Mouse (Mus musculus) layer of hippocampus, postnatal 10 days (tissue): ENCODE measurements around the gene Atad2b. TPM values are rescaled to one million over a fixed set of nuclear protein-coding genes. Genes with fewer than 3 reads are reported as not detected.
A peak's percentile ranks its signal among the peaks of the same experiment; 100 is the strongest.
"Not testable (repeated sequence)": the region's sequence is repeated elsewhere in the genome, so short reads cannot be mapped to it uniquely, and the experiment has no call there.

ENCODE experiments used
- DNase-seq, 2 experiments: peaks; one replicate each; pipeline ENCODE4 v3.0.0; 2021; ENCODE audit warnings: low spot score in 2 of 2
- total RNA-seq, 2 experiments: library from RNA; stranded (reverse); gene quantifications; 2 replicates each; pipeline ENCODE4 v1.2.3; 2021

Atad2b gene
- total RNA-seq, 2 experiments from 2014 or later, result 30.6 to 32.3 TPM

DNA sequence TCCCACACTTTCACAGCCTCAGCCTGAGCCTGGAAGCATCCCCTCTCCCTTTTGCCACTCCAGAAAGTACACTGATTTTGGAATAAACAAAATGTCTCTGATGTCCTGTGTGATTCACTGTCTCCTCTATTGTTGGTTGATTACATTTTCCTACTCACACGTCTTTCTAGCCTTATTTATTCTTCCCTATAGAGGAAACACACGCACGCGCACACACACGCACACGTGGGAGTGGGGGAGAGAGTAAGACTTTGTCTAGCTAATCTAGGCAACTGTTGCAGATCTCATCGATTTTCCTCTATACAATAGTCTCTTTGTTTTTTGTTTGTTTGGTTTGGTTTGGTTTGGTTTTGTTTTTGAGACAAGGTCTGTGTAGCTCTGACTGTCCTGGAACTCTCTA lies 8.8 kb upstream of the Atad2b start:
- no peak for DNase-seq

DNA sequence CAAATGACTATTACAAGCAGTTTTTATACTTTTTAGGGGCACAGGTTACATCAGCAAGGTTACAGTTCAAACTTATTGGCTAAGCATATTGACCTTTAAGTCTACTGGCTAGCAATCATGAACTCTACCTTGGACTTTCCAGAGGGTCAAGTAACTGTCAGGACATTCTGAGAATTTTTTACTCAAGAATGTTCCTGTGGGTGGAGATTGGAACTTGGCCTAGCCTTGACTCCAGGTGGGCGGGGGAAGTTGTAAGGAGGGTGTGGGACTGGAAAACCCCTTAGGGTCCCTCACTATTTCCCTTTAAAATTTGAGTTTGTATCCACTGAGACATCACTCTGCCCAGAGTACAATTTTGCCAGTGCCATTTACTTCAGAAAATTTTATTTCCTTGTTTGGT lies 6.7 kb upstream of the Atad2b start:
- not testable (repeated sequence) for DNase-seq

DNA sequence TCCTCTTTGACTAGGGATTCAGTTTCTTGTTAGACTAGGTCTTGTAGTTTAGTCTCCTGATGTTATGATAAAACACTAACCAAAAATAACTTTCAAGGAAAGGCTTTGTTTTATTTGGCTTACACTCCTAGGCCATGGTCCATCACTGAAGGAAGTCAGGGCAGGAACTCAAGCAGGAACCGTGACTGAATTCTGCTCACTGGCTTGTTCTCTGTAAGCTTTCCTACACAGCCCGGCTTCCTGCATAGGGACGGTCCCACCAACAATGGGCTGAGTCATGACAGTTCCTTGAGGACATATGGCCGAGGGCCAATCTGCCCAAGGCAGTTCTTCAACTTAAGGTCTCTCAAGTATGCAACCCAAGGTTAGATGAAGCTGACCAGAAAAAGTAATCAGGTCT lies 5.4 kb upstream of the Atad2b start:
- DNase-seq, result no peak

DNA sequence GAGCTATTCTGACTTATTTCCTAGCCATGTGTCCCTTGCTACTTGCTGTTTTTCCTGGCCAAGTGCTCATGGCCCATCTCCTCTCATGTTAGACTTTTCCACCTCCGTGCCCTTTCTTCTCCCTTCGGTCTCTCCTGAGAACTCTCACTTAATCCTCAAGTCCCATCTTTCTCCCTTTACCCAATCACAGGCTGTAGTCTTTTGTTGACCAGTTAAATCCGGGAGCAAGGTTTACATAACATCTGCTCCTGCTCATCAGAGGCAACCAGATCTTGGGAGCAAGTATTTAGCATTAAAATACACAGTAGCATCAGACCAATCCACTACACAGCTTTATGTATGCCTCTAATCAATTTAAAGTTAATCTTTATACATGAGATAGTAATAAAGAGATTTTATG lies 2.7 kb upstream of the Atad2b start:
- no peak for DNase-seq

GRCm38 (mm10) chr12:4914944-4915343 lies 2.2 kb upstream of the Atad2b start:
- DNase-seq, result no peak

DNA sequence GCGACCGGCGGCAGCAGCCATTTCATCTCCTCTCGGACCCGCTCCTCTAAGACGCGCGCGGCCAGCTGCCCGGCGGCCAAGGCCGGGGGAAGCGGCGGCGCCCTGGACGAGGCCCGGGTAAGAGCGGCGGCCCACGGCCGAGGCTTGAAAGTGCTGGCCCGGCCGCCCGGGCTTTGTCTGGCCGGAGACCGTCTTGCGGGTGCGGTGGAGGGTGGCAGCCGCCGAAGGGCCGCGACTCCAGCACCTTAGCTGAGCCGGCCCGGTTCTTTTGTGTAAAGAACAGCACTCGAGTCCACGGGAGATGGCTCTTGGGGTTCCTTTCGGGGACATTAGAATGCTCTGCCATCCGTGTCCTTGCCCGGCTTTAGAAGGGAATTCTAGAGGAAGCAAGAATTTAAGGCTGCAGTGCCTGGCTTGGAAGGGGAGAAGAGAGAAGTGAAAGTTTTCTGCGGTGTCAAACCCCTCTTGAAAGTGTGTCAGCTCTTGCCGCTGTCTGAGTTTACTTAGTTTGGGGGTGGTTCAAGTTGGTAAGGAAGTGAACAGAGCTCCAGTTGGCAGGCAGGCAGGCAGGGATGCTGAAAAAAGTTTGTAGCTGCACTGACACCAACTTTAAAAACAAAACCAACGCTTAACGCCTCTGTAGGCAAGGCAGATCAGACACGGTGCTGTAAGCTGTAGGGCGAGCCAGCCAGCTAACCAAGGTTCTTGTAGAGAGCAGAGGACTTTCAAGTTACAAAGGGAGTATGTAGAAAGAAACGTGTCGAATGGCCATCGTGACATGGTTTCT lies 845 bp downstream of the Atad2b start:
- DNase-seq, result peak; percentile 55 to 57

DNA sequence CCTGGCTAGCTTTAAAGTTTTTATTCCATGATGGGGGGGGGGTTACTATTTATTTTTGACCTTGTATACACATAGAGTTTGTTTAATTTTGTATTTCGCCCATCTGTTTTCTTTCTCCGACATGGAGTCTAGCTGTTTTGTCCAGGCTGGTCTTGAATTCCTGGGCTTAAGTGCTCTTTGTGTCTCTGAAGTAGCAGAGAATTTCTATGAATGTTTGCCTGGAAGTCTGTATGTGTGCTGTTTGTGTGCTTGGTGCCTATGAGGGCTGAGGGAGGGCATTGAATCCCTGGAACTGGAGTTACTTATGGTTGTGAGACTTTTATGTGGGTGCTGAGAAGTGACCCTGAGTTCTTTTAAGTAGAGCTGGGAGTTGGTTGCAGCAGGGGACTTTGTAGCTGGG lies 11.0 kb downstream of the Atad2b start:
- DNase-seq, result no peak

DNA sequence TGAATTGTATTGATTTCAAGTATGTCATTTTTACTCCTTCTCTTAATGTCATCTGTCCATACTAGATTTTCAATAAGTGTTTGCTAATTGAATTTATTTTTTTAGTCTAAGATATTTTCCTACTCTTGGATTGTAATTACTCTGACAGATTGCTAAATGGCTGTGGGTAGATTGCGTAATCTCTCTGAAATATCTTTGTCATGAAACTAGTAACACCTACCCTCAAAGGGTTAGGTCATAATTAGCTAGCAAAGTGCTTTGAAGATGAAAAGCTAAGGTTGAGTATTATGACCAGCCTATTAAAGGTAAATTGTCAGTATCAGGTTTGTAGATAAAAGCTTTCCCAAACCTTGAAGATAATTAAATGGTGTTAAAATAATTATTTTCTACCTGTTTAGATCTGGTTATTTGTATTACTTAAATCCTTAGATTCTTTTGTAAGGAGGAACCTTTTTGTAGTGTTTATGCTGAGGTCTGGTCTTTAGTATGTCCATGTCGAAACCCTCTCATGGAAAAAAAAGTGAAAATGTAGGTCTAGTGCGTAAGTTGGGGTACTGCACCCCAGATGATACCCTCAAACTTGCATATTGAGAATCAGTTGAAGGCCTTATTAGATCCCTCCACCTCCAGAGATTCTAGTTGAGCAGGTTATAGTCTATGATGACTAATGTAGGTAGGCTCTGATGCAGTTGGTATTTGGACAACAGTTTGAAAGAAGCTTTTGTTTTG lies 13.8 kb downstream of the Atad2b start:
- DNase-seq, result no peak

GRCm38 (mm10) chr12:4952272-4952671 lies 35.1 kb downstream of the Atad2b start:
- DNase-seq, result no peak

GRCm38 (mm10) chr12:4953156-4953555 lies 36.0 kb downstream of the Atad2b start:
- DNase-seq, result no peak

DNA sequence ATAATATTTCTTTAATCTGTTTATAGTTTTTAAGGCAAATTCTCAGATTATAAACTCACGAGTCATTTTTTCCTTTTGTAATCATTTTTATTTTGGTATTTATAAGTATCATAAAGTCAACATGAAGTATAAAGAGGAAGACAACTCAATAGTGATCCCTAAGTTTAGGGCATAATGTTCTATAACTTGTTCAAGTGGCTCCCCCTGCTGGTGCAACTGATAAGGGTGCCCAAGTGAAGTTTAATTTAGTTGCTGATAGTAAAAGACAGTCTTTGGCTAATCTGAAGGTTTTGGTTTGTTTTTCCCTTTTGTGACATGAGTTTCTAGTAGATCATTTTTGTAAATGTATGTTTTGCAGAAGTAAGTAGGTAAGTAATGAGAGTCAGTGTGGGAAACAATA lies 55.8 kb downstream of the Atad2b start:
- DNase-seq, result peak; percentile 77 to 83

DNA sequence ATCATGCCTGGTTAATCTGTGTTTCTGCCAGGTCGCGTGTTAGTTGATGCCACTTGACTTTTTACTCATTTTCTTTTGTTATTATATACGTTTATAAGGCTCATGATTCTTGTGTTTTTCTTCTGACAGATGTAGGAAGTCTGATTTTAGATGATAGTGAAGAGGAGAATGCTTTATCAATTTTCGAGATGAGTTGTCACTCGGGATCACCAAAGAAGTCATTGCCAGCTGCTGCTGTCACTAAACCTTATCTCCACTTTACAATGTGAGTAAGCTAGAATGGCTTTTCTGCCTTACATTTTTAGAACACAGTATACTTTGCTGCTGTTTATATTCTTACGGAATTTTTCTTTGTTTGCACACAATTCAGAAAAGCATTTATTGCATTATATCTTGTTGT lies 61.2 kb downstream of the Atad2b start:
- DNase-seq, result no peak

GRCm38 (mm10) chr12:4996981-4997380 lies 79.8 kb downstream of the Atad2b start:
- DNase-seq, result no peak

DNA sequence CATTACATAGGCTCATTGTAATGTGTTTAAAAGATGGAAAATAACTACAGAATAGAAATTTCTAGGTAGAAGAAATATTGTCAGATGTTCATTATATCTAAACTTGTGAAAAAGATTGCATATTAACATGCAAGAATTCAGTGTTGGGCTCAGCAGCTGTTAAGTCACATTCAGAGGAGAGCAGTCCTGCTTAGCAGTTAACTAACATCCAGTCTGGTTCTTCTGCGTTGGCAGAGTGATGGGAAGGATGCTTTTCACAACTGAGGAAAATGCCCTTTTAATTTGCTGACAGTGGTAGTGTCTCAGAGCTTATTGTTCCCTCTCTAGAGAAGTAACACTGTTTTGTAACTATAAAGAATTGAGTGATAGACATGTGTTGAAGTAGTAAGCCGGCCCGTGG lies 88.2 kb downstream of the Atad2b start:
- DNase-seq, result no peak

DNA sequence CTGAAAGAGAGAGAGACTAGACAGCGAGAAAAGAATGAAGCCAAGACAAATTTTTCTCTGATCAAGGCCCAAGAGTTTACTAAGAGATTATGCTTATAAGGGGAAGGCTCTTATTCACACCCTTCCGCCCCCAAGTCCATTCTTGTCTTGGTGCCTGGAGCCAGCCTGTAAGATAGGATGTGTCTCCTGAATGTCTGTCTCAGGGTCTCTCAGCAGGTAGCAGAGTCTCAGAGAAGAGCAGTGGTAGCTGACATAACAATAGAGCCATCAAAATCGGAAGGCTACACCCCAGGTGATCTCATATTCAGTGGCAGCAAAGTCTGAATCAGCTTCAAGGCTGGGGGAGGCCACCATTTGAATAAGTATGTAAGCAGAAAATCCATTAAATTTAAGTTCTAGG lies 88.6 kb downstream of the Atad2b start:
- DNase-seq, result not testable (repeated sequence)

DNA sequence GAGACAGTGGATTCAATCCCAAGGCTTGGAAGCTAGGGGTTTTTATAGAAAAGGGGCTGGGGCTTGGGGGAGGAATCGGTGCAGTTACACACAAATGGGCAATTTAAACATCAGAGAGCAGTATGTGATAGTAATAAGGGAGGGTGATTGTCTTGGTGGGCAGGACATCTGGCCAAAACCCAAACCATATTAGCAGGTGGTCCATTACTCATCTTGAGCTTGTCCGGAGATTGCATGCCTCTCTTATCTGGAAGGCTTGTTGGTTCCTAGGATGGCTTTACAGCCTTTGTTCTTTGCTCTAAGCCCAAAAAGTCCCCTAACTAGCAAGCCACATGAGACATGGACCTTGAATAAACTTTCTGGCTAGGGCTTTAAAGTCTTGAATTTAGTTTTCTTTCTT lies 91.5 kb downstream of the Atad2b start:
- DNase-seq, result not testable (repeated sequence)

- DNase-seq, result peak in 1 of 2 experiments; percentile 11
Measured at GRCm38 (mm10) chr12:5025226-5025861, 108.2 kb downstream of the Atad2b start.

DNA sequence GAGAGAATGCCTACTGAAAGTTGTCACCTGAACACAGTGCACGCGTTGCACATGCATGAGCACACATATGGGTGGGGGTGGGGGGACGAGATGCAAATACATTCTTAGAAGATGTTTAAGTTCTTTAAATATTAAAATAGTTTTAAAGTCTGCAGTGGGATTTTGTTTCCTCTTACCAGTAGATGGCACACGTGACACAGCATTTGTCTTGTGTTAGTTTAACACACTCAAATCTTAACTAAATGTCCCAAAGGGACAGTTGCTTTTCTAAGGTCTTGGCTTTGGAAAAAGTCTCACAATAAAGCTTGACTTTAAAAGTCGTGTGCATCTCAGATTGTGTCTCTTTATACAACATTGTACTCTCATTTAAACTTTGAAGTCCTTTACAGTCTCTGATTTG lies 111.9 kb downstream of the Atad2b start:
- DNase-seq, result no peak

GRCm38 (mm10) chr12:5038008-5038407 lies 120.9 kb downstream of the Atad2b start:
- DNase-seq, result no peak

DNA sequence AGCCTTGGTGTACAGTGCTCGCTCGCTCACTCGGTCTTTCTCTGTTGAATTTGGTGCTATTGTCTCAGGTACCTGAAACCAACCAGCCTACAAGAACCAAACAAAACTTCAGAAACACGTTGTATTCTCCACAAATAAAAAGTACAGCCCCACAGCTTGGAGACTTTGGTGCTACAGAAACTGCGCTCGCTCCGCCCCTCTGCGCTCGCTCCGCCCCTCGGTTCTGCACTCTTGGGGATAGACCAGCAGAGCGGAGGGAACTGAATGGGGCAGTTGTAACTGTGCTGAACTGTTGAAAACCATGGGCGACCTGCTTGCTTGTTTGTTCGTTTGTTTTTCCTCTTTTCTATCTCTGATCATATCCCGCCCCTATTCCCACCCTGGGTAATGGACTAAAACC lies 127.0 kb downstream of the Atad2b start:
- no peak for DNase-seq

DNA sequence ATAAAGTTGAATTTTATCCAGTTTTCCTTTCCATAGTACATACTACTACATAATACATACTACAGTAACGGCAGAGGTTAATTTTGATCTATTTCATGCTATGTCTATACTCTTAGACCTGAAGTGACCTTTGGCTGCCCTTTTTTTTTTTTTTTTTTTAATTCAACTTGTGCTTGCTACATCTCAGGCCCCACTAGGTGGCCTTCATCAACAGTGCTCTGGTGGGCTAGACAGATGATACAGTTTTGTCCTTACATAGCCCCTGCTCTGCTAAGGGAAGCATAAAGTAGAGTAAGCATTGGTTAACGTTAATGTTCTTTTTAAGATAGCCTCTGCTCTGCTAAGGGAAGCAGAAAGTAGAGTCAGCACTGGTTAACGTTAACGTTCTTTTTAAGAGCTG lies 131.0 kb downstream of the Atad2b start:
- no peak for DNase-seq

DNA sequence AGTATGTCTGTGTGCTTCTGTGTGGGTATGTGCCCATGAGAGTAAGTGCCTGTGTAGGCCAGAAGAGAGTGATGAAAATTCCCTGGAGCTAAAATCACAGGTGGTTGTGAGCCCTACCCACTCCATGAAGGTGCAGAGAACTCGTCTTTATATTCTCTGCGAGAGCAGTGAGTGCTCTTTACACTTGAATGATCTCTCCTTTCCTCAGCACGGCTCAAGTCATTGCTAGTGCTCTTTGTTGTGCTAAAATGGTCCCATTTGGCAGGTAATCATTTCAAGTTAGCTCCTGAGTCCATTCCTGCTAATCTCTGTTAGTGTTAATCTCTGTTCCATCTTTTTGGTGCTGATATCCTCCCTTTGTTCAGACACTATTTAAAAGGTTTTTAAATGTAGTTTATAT lies 150.4 kb downstream of the Atad2b start:
- DNase-seq, result no peak
